Mouse (Mus musculus) lung, postnatal 0 days (tissue): ENCODE data around the gene Pex7. TPM values are rescaled to one million over a fixed set of nuclear protein-coding genes. Genes with fewer than 3 reads are reported as not detected.
"Not testable (repeated sequence)": the region's sequence is repeated elsewhere in the genome, so short reads cannot be mapped to it uniquely, and the experiment has no call there.

Source experiments
- ATAC-seq: fragments of 200-750 bp; cut with Nextera tagmentation; 2 replicates; pipeline ENCODE4 v1.8.0; 2017; ENCODE audit warnings: moderate library complexity
- DNase-seq: peaks from one replicate; pipeline ENCODE4 v3.0.0-alpha.2; 2016; ENCODE audit warnings: low spot score
- H3K27ac ChIP-seq: fragments of 300-500 bp; sonication (generic); 2 replicates; pipeline ENCODE4 v1.5.1; 2014; ENCODE audit warnings: antibody characterized with exemption, mild to moderate bottlenecking, low read length, mixed read lengths
- H3K27me3 ChIP-seq: fragments of 300-500 bp; sonication (generic); replicated peaks from 2 replicates; pipeline ENCODE4 v1.6.1; 2014; ENCODE audit warnings: low read length, mixed read lengths; ENCODE audit not compliant: insufficient read depth
- H3K36me3 ChIP-seq: fragments of 300-500 bp; sonication (generic); 2 replicates; pipeline ENCODE4 v1.6.1; 2014; ENCODE audit warnings: low read length, mixed read lengths; ENCODE audit not compliant: insufficient read depth
- H3K4me1 ChIP-seq: fragments of 300-500 bp; sonication (generic); 2 replicates; pipeline ENCODE4 v1.6.1; 2014; ENCODE audit warnings: antibody characterized with exemption, low read depth, low read length, mixed read lengths; ENCODE audit not compliant: insufficient read depth
- H3K4me2 ChIP-seq: fragments of 300-500 bp; sonication (generic); replicated peaks from 2 replicates; pipeline ENCODE4 v1.6.1; 2014; ENCODE audit warnings: low read depth, mild to moderate bottlenecking, low read length, moderate library complexity, mixed read lengths
- H3K4me3 ChIP-seq: fragments of 300-500 bp; sonication (generic); 2 replicates; pipeline ENCODE4 v1.5.1; 2014; ENCODE audit warnings: low read depth, low read length
- H3K9ac ChIP-seq: fragments of 300-500 bp; sonication (generic); replicated peaks from 2 replicates; pipeline ENCODE4 v1.6.1; 2014; ENCODE audit warnings: low read depth, mild to moderate bottlenecking
- H3K9me3 ChIP-seq: fragments of 300-500 bp; sonication (generic); 2 replicates; pipeline ENCODE4 v1.6.1; 2016; ENCODE audit warnings: low read length, mixed read lengths
- CTCF ChIP-seq: IDR thresholded peaks from 2 replicates; pipeline ENCODE4 v1.5.1; 2016; ENCODE audit warnings: antibody characterized with exemption, mild to moderate bottlenecking
- EP300 ChIP-seq: IDR thresholded peaks from 2 replicates; pipeline ENCODE4 v1.6.1; 2016; ENCODE audit warnings: antibody characterized with exemption, mild to moderate bottlenecking, control low read depth
- WGBS: fragments of 180-500 bp; shearing (Covaris S2); extraction: QIAGEN DNeasy Blood & Tissue Kit; methylation state at CpG from one replicate; pipeline ENCODE4 v1.1.7; 2014; 5-methylcytosine and 5-hydroxymethylcytosine counted together
- polyA plus RNA-seq: library from polyadenylated mRNA; unstranded; fragments of >200 nt; fragmentation: Nextera tagmentation; extraction: Ambion mirVana; gene quantifications from 2 replicates; pipeline ENCODE4 v1.2.1, GENCODE M21; 2015

Pex7 gene
- polyA plus RNA-seq, 1 experiment from 2014 or later: 40.3 TPM

GRCm38 (mm10) chr10:19928205-19928604 lies 20.7 kb upstream of the Pex7 start:
- H3K4me2 ChIP-seq: no peak overlapping the region
- TF ChIP-seq EP300: no peak
- no peak for TF ChIP-seq CTCF
- H3K9me3 ChIP-seq: no peaks in the 10 kb centered on the region
- H3K9ac ChIP-seq: no peak overlapping the region
- H3K4me1 ChIP-seq: no peaks in the 10 kb centered on the region
- DNase-seq: no peak
- H3K27me3 ChIP-seq: peaks cover 5% of the 10 kb centered on the region; the same call in 1 of the 2 replicates
- H3K4me3 ChIP-seq: no peak overlapping the region
- no peaks in the 10 kb centered on the region for H3K36me3 ChIP-seq
- no peak overlapping the region for H3K27ac ChIP-seq
- ATAC-seq: no peak
- 54% methylated on average over 1 of the region's 1 CpGs for WGBS

GRCm38 (mm10) chr10:19926391-19926897 lies 19.0 kb upstream of the Pex7 start:
- not testable (repeated sequence) for H3K4me3 ChIP-seq, H3K27ac ChIP-seq, DNase-seq, H3K4me1 ChIP-seq, H3K9ac ChIP-seq, ATAC-seq, H3K4me2 ChIP-seq, H3K36me3 ChIP-seq, H3K27me3 ChIP-seq, H3K9me3 ChIP-seq
- WGBS: 66% methylated on average over 4 of the region's 4 CpGs

- Histone ChIP-seq H3K4me1 (no peaks in the 10 kb centered on the region), H3K36me3 (no peaks in the 10 kb centered on the region), H3K9me3 (no peaks in the 10 kb centered on the region), H3K4me2 (no peak overlapping the region), H3K4me3 (no peak overlapping the region), H3K9ac (no peak overlapping the region), H3K27me3 (no peaks in the 10 kb centered on the region), H3K27ac (no peak overlapping the region)
- DNase-seq (no peak), ATAC-seq (no peak)
- 65% methylated on average over 2 of the region's 2 CpGs for WGBS
- TF ChIP-seq EP300 (no peak), CTCF (no peak)
Measured at GRCm38 (mm10) chr10:19924256-19924655, 16.8 kb upstream of the Pex7 start.

- Histone ChIP-seq H3K9me3 (no peaks in the 10 kb centered on the region), H3K27me3 (no peaks in the 10 kb centered on the region), H3K4me2 (no peak overlapping the region), H3K4me3 (no peak overlapping the region), H3K9ac (no peak overlapping the region), H3K36me3 (no peaks in the 10 kb centered on the region), H3K27ac (no peak overlapping the region), H3K4me1 (no peaks in the 10 kb centered on the region)
- WGBS: 39% methylated on average over 4 of the region's 4 CpGs
- DNase-seq: no peak
- ATAC-seq: no peak
- TF ChIP-seq EP300: no peak
- no peak for TF ChIP-seq CTCF
Measured at GRCm38 (mm10) chr10:19922410-19922809, 14.9 kb upstream of the Pex7 start.

GRCm38 (mm10) chr10:19915301-19915700 lies 7.8 kb upstream of the Pex7 start:
- peak; percentile 89 for DNase-seq
- no peak overlapping the region for H3K4me3 ChIP-seq
- H3K27me3 ChIP-seq: no peaks in the 10 kb centered on the region
- peak; percentile 94 for ATAC-seq
- no peaks in the 10 kb centered on the region for H3K9me3 ChIP-seq
- H3K9ac ChIP-seq: no peak overlapping the region
- no peak overlapping the region for H3K4me2 ChIP-seq
- WGBS: 45% methylated on average over 1 of the region's 1 CpGs
- no peaks in the 10 kb centered on the region for H3K4me1 ChIP-seq
- no peak overlapping the region for H3K27ac ChIP-seq
- peak; percentile 80 for TF ChIP-seq CTCF
- no peak for TF ChIP-seq EP300
- no peaks in the 10 kb centered on the region for H3K36me3 ChIP-seq

GRCm38 (mm10) chr10:19913806-19914205 lies 6.3 kb upstream of the Pex7 start:
- WGBS: 75% methylated on average over 4 of the region's 4 CpGs

GRCm38 (mm10) chr10:19911583-19911982 lies 4.1 kb upstream of the Pex7 start:
- Histone ChIP-seq H3K4me1 (no peaks in the 10 kb centered on the region), H3K4me2 (no peak overlapping the region), H3K4me3 (no peak overlapping the region), H3K9me3 (no peaks in the 10 kb centered on the region), H3K9ac (no peak overlapping the region), H3K27me3 (no peaks in the 10 kb centered on the region), H3K27ac (no peak overlapping the region), H3K36me3 (no peaks in the 10 kb centered on the region)
- ATAC-seq: no peak
- TF ChIP-seq CTCF (peak; percentile 70), EP300 (no peak)
- whole genome bisulfite sequencing: 24% methylated on average over 1 of the region's 1 CpGs
- DNase-seq: peak; percentile 60

More at GRCm38 (mm10) chr10:19913806-19914205, 6.3 kb upstream of the Pex7 start:
- no peaks in the 10 kb centered on the region for H3K27me3 ChIP-seq
- H3K36me3 ChIP-seq: no peaks in the 10 kb centered on the region
- no peak overlapping the region for H3K9ac ChIP-seq
- no peaks in the 10 kb centered on the region for H3K4me1 ChIP-seq
- no peak for ATAC-seq
- no peak overlapping the region for H3K27ac ChIP-seq
- no peak overlapping the region for H3K4me3 ChIP-seq
- no peak for DNase-seq
- H3K4me2 ChIP-seq: no peak overlapping the region
- no peaks in the 10 kb centered on the region for H3K9me3 ChIP-seq
- TF ChIP-seq EP300: no peak
- TF ChIP-seq CTCF: no peak
